Mouse (Mus musculus): ENCODE data around the gene Adgrf5. TPM values are rescaled to one million over a fixed set of nuclear protein-coding genes. Genes with fewer than 3 reads are reported as not detected.

The Adgrf5 gene
- total and polyA plus RNA-seq, 3 experiments = not detected

DNA sequence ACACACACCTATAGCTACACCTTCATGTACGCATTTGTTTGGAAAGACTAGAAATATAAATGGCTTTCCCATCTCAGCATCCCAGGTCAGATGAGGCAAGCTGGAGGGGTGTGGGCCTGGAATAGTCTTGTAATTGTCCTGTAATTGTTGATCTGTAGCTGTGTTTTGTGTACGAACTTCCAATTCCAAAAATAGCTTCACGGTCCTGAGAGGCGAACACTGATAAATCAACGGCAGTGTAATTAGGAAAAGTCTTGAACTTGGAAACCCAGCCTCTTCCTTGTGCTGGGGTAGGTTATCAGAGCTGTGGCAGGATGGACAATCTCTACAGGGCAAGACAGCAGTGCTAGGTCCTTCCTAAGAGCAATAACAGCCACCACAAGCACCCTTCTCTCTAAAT, 18.5 kb downstream of the Adgrf5 start:
- Histone ChIP-seq H3K4me1 (ENCODE audit: control insufficient read depth in 1 of 2, insufficient read depth in 2 of 2) (no peaks in the 10 kb centered on the region), H3K27ac (ENCODE audit: insufficient read depth, low read depth) (no peak overlapping the region), H3K4me3 (replicated peaks in 1 of 3; ENCODE audit: low read depth in 2 of 3, low read length in 2 of 3, poor library complexity in 1 of 3) (no peak overlapping the region), H3K9me3 (replicated peaks; ENCODE audit: low read length) (peaks cover 36% of the 10 kb centered on the region), H3K36me3 (replicated peaks in 1 of 2; ENCODE audit: control insufficient read depth in 1 of 2, insufficient read depth in 1 of 2, low read length in 1 of 2) (no peaks in the 10 kb centered on the region), H3K9ac (ENCODE audit: insufficient read depth, low read depth) (no peak overlapping the region), H3K79me2 (replicated peaks; ENCODE audit: control insufficient read depth, extremely low read depth, insufficient read depth, poor library complexity, severe bottlenecking) (no peaks in the 10 kb centered on the region), H3K27me3 (replicated peaks) (no peaks in the 10 kb centered on the region), H3K4me2 (ENCODE audit: insufficient read depth, low read depth, poor library complexity, severe bottlenecking) (no peak overlapping the region)
- in situ Hi-C loops (cut with MboI; ENCODE audit: low pct_ligation_motif_present, low pct_unique_long_range_greater_than_20kb, low sequenced_read_pairs) = no loop called here
- no peak for DNase-seq (ENCODE audit: extremely low read depth)
- dilution Hi-C loops (cut with MboI; ENCODE audit: extremely low pct_ligation_motif_present, extremely low pct_unique_long_range_greater_than_20kb, low sequenced_read_pairs) = no loop called here
- TF ChIP-seq RAD21 (IDR thresholded peaks at IDR 0.05; ENCODE audit: low read depth, low read length) = no peak
- TF ChIP-seq ETS1 (conservative IDR thresholded peaks at IDR 0.05; ENCODE audit: low read depth, low read length) = no peak
- TF ChIP-seq UBTF (IDR thresholded peaks at IDR 0.05; ENCODE audit: low read depth, low read length) = no peak
- no peak for TF ChIP-seq TCF12 (IDR thresholded peaks at IDR 0.05; ENCODE audit: low read depth, low read length)
- TF ChIP-seq GABPA (IDR thresholded peaks at IDR 0.05; ENCODE audit: insufficient replicate concordance, low read depth, low read length) = no peak
- no peak for TF ChIP-seq EP300 (IDR thresholded peaks at IDR 0.05; ENCODE audit: low read length)
- TF ChIP-seq USF1 (IDR thresholded peaks at IDR 0.05; ENCODE audit: low read depth, low read length) = no peak
- no peak for TF ChIP-seq ZC3H11A (IDR thresholded peaks at IDR 0.05; ENCODE audit: low read depth, low read length)
- no peak for TF ChIP-seq CHD1 (IDR thresholded peaks at IDR 0.05; ENCODE audit: low read depth, low read length)
- TF ChIP-seq SMC3 (IDR thresholded peaks at IDR 0.05; ENCODE audit: low read depth, low read length) = no peak
- no peak for TF ChIP-seq CTCF (conservative IDR thresholded peaks at IDR 0.05 in 1 of 2, IDR thresholded peaks at IDR 0.05 in 1 of 2; ENCODE audit: low read depth in 2 of 2, low read length in 2 of 2)
- no peak for TF ChIP-seq MAX (IDR thresholded peaks at IDR 0.05; ENCODE audit: low read length)
- TF ChIP-seq KAT2A (IDR thresholded peaks at IDR 0.05; ENCODE audit: insufficient replicate concordance, low read length) = no peak
- no peak for TF ChIP-seq HCFC1 (IDR thresholded peaks at IDR 0.05; ENCODE audit: low read depth, low read length)
- TF ChIP-seq RCOR1 (conservative IDR thresholded peaks at IDR 0.05; ENCODE audit: low read depth, low read length) = no peak
- TF ChIP-seq MYC (IDR thresholded peaks at IDR 0.05; ENCODE audit: low read depth, low read length) = no peak

DNA sequence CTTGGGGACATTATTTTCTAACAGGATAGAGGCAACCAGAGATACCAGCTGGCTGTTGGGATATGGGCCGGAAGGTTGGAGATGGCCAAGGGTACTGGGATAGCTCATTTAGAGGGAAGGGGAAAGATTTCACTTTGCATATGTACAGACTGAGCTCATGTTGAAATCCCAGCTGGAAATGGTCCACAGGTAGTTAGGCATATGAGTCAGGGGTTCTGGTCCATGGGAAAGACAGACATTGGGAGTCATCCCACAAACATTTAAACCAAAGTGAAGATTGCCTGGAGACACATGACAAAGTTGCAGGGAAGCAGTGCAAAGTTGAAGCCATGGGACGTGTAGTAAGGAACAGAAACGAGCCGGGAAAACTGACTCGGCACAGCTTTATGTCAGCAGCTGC, 26.1 kb downstream of the Adgrf5 start:
- no peak for DNase-seq (ENCODE audit: extremely low read depth)
- no peaks in the 10 kb centered on the region for H3K79me2 ChIP-seq (replicated peaks; ENCODE audit: control insufficient read depth, extremely low read depth, insufficient read depth, poor library complexity, severe bottlenecking)
- no peak overlapping the region for H3K27ac ChIP-seq (ENCODE audit: insufficient read depth, low read depth)
- H3K36me3 ChIP-seq (replicated peaks in 1 of 2; ENCODE audit: control insufficient read depth in 1 of 2, insufficient read depth in 1 of 2, low read length in 1 of 2) = no peaks in the 10 kb centered on the region
- no peak overlapping the region for H3K4me2 ChIP-seq (ENCODE audit: insufficient read depth, low read depth, poor library complexity, severe bottlenecking)
- H3K4me1 ChIP-seq (ENCODE audit: control insufficient read depth in 1 of 2, insufficient read depth in 2 of 2) = no peaks in the 10 kb centered on the region
- dilution Hi-C loops (cut with MboI; ENCODE audit: extremely low pct_ligation_motif_present, extremely low pct_unique_long_range_greater_than_20kb, low sequenced_read_pairs) = no loop called here
- no peak for TF ChIP-seq MAFK (IDR thresholded peaks at IDR 0.05; ENCODE audit: insufficient replicate concordance, low read length)
- TF ChIP-seq ELF1 (IDR thresholded peaks at IDR 0.05; ENCODE audit: low read depth, low read length) = no peak
- no peak for TF ChIP-seq HCFC1 (IDR thresholded peaks at IDR 0.05; ENCODE audit: low read depth, low read length)
- no peak for TF ChIP-seq JUN (IDR thresholded peaks at IDR 0.05; ENCODE audit: insufficient read depth, low read depth, low read length)
- no peak for TF ChIP-seq E2F4 (IDR thresholded peaks at IDR 0.05; ENCODE audit: insufficient replicate concordance, low read depth, low read length)
- no peak for TF ChIP-seq EP300 (IDR thresholded peaks at IDR 0.05; ENCODE audit: low read length)
- TF ChIP-seq CHD1 (IDR thresholded peaks at IDR 0.05; ENCODE audit: low read depth, low read length) = no peak
- TF ChIP-seq USF1 (IDR thresholded peaks at IDR 0.05; ENCODE audit: low read depth, low read length) = no peak
- no peak for TF ChIP-seq PAX5 (IDR thresholded peaks at IDR 0.05; ENCODE audit: low read length)
- no peak for TF ChIP-seq NRF1 (IDR thresholded peaks at IDR 0.05; ENCODE audit: low read depth, low read length)
- no peak for TF ChIP-seq RAD21 (IDR thresholded peaks at IDR 0.05; ENCODE audit: low read depth, low read length)
- no peak for TF ChIP-seq POLR2AphosphoS2 (IDR thresholded peaks at IDR 0.05; ENCODE audit: low read depth, low read length)
- TF ChIP-seq CTCF (conservative IDR thresholded peaks at IDR 0.05 in 1 of 2, IDR thresholded peaks at IDR 0.05 in 1 of 2; ENCODE audit: low read depth in 2 of 2, low read length in 2 of 2) = no peak
- no peak for TF ChIP-seq RCOR1 (conservative IDR thresholded peaks at IDR 0.05; ENCODE audit: low read depth, low read length)
- no peak for TF ChIP-seq IRF4 (IDR thresholded peaks at IDR 0.05; ENCODE audit: low read depth, low read length)
- no peak for TF ChIP-seq ZMIZ1 (IDR thresholded peaks at IDR 0.05; ENCODE audit: low read depth, low read length)
- TF ChIP-seq MAX (IDR thresholded peaks at IDR 0.05; ENCODE audit: low read length) = no peak
- TF ChIP-seq KAT2A (IDR thresholded peaks at IDR 0.05; ENCODE audit: insufficient replicate concordance, low read length) = no peak
- TF ChIP-seq MXI1 (IDR thresholded peaks at IDR 0.05; ENCODE audit: low read depth, low read length) = no peak
- no peak for TF ChIP-seq CHD2 (IDR thresholded peaks at IDR 0.05; ENCODE audit: low read length)
- no peak overlapping the region for H3K9ac ChIP-seq (ENCODE audit: insufficient read depth, low read depth)
- H3K27me3 ChIP-seq (replicated peaks) = no peaks in the 10 kb centered on the region
- H3K4me3 ChIP-seq (replicated peaks in 1 of 3; ENCODE audit: low read depth in 2 of 3, low read length in 2 of 3, poor library complexity in 1 of 3) = no peak overlapping the region
- in situ Hi-C loops (cut with MboI; ENCODE audit: low pct_ligation_motif_present, low pct_unique_long_range_greater_than_20kb, low sequenced_read_pairs) = no loop called here
- peaks cover 25% of the 10 kb centered on the region for H3K9me3 ChIP-seq (replicated peaks; ENCODE audit: low read length)

Data from CH12.LX (cell line).